Mouse (Mus musculus) gonadal fat pad, adult 2 months (tissue): ENCODE measurements around the gene Mical1. TPM values are rescaled to one million over a fixed set of nuclear protein-coding genes. Genes with fewer than 3 reads are reported as not detected.

Experiments used
- DNase-seq: peaks from one replicate; pipeline ENCODE4 v3.0.0-alpha.2; 2012; ENCODE audit warnings: low read depth
- polyA plus RNA-seq: library from polyadenylated mRNA; depleted of rRNA; stranded (reverse); fragments of >200 nt; gene quantifications from 2 replicates; pipeline ENCODE4 v1.2.3, GENCODE M21; 2012; rRNA removed

Gene Mical1
- polyA plus RNA-seq, 1 experiment = 19.9 TPM

- no peak for DNase-seq
Observed at GRCm38 (mm10) chr10:41520410-41520673, 44.2 kb downstream of the Mical1 start.

GRCm38 (mm10) chr10:41523386-41523785 is 47.3 kb downstream of the Mical1 start:
- DNase-seq = no peak

- no peak for DNase-seq
Observed at GRCm38 (mm10) chr10:41525696-41526095, 49.6 kb downstream of the Mical1 start.

- DNase-seq = no peak
Observed at GRCm38 (mm10) chr10:41529972-41530371, 53.9 kb downstream of the Mical1 start.

DNA sequence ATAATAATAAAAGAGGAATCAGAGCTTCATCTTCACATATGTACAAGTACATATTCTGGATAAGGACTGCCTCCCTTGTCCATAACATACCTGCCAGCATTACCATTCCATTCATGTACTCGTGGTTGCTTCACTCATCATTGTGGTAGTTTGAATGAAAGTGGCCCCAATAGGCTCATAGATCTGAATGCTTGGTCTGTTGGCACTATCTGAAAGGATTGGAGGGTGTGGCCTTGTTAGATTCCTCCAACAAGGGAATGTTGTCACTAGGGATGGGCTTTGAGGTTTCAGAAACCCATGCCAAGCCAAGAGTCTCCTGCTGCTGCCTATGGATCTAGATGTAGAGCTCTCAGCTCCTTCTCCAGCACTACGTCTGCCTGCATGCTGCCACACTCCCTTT is 59.9 kb downstream of the Mical1 start:
- DNase-seq = no peak

Other genes starting within 250 kb of the Mical1 start
- 13.7 and 14.4 TPM in 2 replicates for gene Fig4, start 173.1 kb upstream of the Mical1 start, polyA plus RNA-seq
- gene Ak9, start 172.3 kb upstream of the Mical1 start, polyA plus RNA-seq = 0.22 and 0.42 TPM in 2 replicates
- 14.3 and 15.3 TPM in 2 replicates for gene Zbtb24, start 25.9 kb upstream of the Mical1 start, polyA plus RNA-seq
- gene Smpd2, start 14.1 kb downstream of the Mical1 start, polyA plus RNA-seq = 80.8 and 84.8 TPM in 2 replicates
- 1.4 and 2.0 TPM in 2 replicates for gene Ppil6, start 14.1 kb downstream of the Mical1 start, polyA plus RNA-seq
- 181 and 216 TPM in 2 replicates for gene Cd164, start 43.1 kb downstream of the Mical1 start, polyA plus RNA-seq
- gene Ccdc162, start 240.3 kb downstream of the Mical1 start, polyA plus RNA-seq = 4.6 and 5.1 TPM in 2 replicates